Mouse (Mus musculus): ENCODE measurements around the gene Hdac1.

Gene Hdac1

GRCm38 (mm10) chr4:129511413-129512096, 31.0 kb downstream of the Hdac1 start:
- peak in 1 of 2 experiments; percentile 12 for DNase-seq (ENCODE audit: low spot score in 2 of 2)

- DNase-seq (ENCODE audit: low spot score in 2 of 2) = no peak
Observed at GRCm38 (mm10) chr4:129510723-129511412, 31.6 kb downstream of the Hdac1 start.

GRCm38 (mm10) chr4:129509650-129510049, 32.9 kb downstream of the Hdac1 start:
- no peak for DNase-seq (ENCODE audit: low spot score in 2 of 2)

- DNase-seq (ENCODE audit: low spot score in 2 of 2) = no peak
Observed at GRCm38 (mm10) chr4:129508834-129509600, 33.5 kb downstream of the Hdac1 start.

GRCm38 (mm10) chr4:129508237-129508515, 34.3 kb downstream of the Hdac1 start:
- DNase-seq (ENCODE audit: low spot score in 2 of 2) = no peak

GRCm38 (mm10) chr4:129507434-129508236, 34.9 kb downstream of the Hdac1 start:
- no peak for DNase-seq (ENCODE audit: low spot score in 2 of 2)

GRCm38 (mm10) chr4:129505511-129505910, 37.0 kb downstream of the Hdac1 start:
- no peak for DNase-seq (ENCODE audit: low spot score in 2 of 2)

GRCm38 (mm10) chr4:129502901-129503444, 39.5 kb downstream of the Hdac1 start:
- DNase-seq (ENCODE audit: low spot score in 2 of 2) = no peak

- peak in 1 of 2 experiments; percentile 20 for DNase-seq (ENCODE audit: low spot score in 2 of 2)
Observed at GRCm38 (mm10) chr4:129502327-129502888, 40.1 kb downstream of the Hdac1 start.

- peak; percentile 83 to 88 for DNase-seq (ENCODE audit: low spot score in 2 of 2)
Observed at GRCm38 (mm10) chr4:129500607-129501566, 41.6 kb downstream of the Hdac1 start.

GRCm38 (mm10) chr4:129500017-129500416, 42.5 kb downstream of the Hdac1 start:
- peak in 1 of 2 experiments; percentile 11 for DNase-seq (ENCODE audit: low spot score in 2 of 2)

GRCm38 (mm10) chr4:129498941-129499340, 43.6 kb downstream of the Hdac1 start:
- DNase-seq (ENCODE audit: low spot score in 2 of 2) = no peak

- DNase-seq (ENCODE audit: low spot score in 2 of 2) = peak in 1 of 2 experiments; percentile 27
Observed at GRCm38 (mm10) chr4:129496631-129497030, 45.9 kb downstream of the Hdac1 start.

- peak in 1 of 2 experiments; percentile 16 for DNase-seq (ENCODE audit: low spot score in 2 of 2)
Observed at GRCm38 (mm10) chr4:129495672-129496562, 46.6 kb downstream of the Hdac1 start.

- DNase-seq (ENCODE audit: low spot score in 2 of 2) = peak in 1 of 2 experiments; percentile 16
Observed at GRCm38 (mm10) chr4:129494681-129495080, 47.8 kb downstream of the Hdac1 start.

GRCm38 (mm10) chr4:129490972-129491880, 51.3 kb downstream of the Hdac1 start, which contains the start of the genes Tssk3 and Fam229a:
Gene Tssk3, minus strand, starts transcription at chr4:129491022.
Gene Fam229a, plus strand, starts transcription at chr4:129491190.
- DNase-seq (ENCODE audit: low spot score in 2 of 2) = no peak

- DNase-seq (ENCODE audit: low spot score in 2 of 2) = no peak
Observed at GRCm38 (mm10) chr4:129481090-129481489, 61.4 kb downstream of the Hdac1 start.

GRCm38 (mm10) chr4:129479863-129480262, 62.6 kb downstream of the Hdac1 start:
- DNase-seq (ENCODE audit: low spot score in 2 of 2) = no peak

Data from spleen, postnatal 4 days (tissue).